Mouse (Mus musculus): Measurements from ENCODE around the gene Metrn.

- TF ChIP-seq CTCF (IDR thresholded peaks at IDR 0.05): no peak
- no peak for TF ChIP-seq EP300 (IDR thresholded peaks at IDR 0.05; ENCODE audit: insufficient read depth, low read depth, low read length)
- TF ChIP-seq POLR2A (IDR thresholded peaks at IDR 0.05; ENCODE audit: insufficient read depth, low read depth, low read length): no peak
Observed at GRCm38 (mm10) chr17:25837533-25837932, 40.6 kb upstream of the Metrn start.

Measured in heart, adult 2 months (tissue).